In the genomic region with DNA sequence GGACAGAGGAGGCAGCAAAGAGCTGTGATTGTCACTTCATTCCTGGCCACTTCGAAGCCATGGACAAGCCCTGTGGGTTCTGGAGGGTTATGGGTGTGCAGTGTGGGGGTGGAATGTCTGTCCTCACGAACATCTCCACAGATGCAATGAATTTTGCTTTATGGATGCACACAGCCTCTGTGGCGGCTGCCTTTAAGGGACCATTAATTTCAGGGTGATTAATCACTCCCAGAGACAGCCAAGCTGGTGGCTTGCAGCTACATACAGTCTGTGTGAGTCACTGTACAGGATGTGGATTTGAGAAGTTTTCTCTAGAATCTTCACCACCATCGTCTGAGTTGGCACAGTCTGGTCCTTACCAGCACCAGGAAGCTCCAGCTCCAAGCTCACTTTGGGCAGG, we compare ENCODE assay signal across 19 mouse cellular contexts. TPM values are rescaled to one million over a fixed set of nuclear protein-coding genes. Genes with fewer than 3 reads are reported as not detected.
A peak's percentile ranks its signal among the peaks of the same experiment; 100 is the strongest.
DNase-seq lines count a peak whose midpoint lies in the region; ATAC-seq and TF ChIP-seq lines count a peak whose summit lies in the region.
"Had no signal": no experiment of that assay in that cellular context is flagged by ENCODE, and none has a peak within 500 bp of the region (broad histone marks: within the 10 kb centered on the region; RNA-seq: fewer than 3 reads in every experiment).

No protein-coding gene starts in this region.

- WGBS in kidney, embryonic 16.5 days, result 18% methylated on average over 4 of the region's 4 CpGs
- 45% methylated on average over 4 of the region's 4 CpGs for WGBS in neural tube, embryonic 14.5 days

- TF ChIP-seq POLR2A in embryonic fibroblast, embryonic 13.5 days (IDR thresholded peaks at IDR 0.05; ENCODE audit: low read depth, low read length), result no peak

- H3ac ChIP-seq in C2C12 (ENCODE audit: control insufficient read depth, insufficient read length, low read depth), result no peak overlapping the region

- H3K27ac ChIP-seq in kidney, embryonic 16.5 days (ENCODE audit: low read length), result no peak overlapping the region
- peak overlapping the region; percentile 93 for H3K27ac ChIP-seq in embryonic fibroblast, embryonic 13.5 days (ENCODE audit: insufficient read depth, low read length)
- H3K27ac ChIP-seq in neural tube, embryonic 14.5 days (ENCODE audit: low read depth, low read length), result no peak overlapping the region
- H3K27ac ChIP-seq: embryonic facial prominence, embryonic 12.5 days; limb, embryonic 15.5 days had no signal

- no peaks in the 10 kb centered on the region for H3K36me3 ChIP-seq in kidney, embryonic 16.5 days (ENCODE audit: insufficient read depth, low read length)
- H3K36me3 ChIP-seq in C2C12 (ENCODE audit: control insufficient read depth, insufficient read depth), result no peaks in the 10 kb centered on the region
- no peaks in the 10 kb centered on the region for H3K36me3 ChIP-seq in neural tube, embryonic 14.5 days (ENCODE audit: control insufficient read depth, insufficient read depth, low read length)
- H3K36me3 ChIP-seq: embryonic facial prominence, embryonic 12.5 days; limb, embryonic 15.5 days had no signal

- H3K4me3 ChIP-seq in kidney, embryonic 16.5 days (ENCODE audit: low read length), result no peak overlapping the region
- no peak overlapping the region for H3K4me3 ChIP-seq in C2C12 (ENCODE audit: insufficient read depth, poor library complexity, severe bottlenecking)
- no peak overlapping the region for H3K4me3 ChIP-seq in embryonic fibroblast, embryonic 13.5 days (ENCODE audit: insufficient read depth, low read length)
- no peak overlapping the region for H3K4me3 ChIP-seq in neural tube, embryonic 14.5 days (ENCODE audit: low read depth, low read length)
- H3K4me3 ChIP-seq: embryonic facial prominence, embryonic 12.5 days; limb, embryonic 15.5 days had no signal

- ATAC-seq in kidney, embryonic 16.5 days (ENCODE audit: low FRiP score, low TSS enrichment), result peak; percentile 94
- peak; percentile 88 for ATAC-seq in neural tube, embryonic 14.5 days (ENCODE audit: low read depth)
- ATAC-seq in inflammation-experienced regulatory T-cells, adult 6 months, result no peak
- ATAC-seq: activated CD4-positive, CD25-positive, alpha-beta regulatory T cell, adult 4 months; forebrain, postnatal 0 days had no signal

- TF ChIP-seq CTCF in C2C12 (IDR thresholded peaks at IDR 0.05; ENCODE audit: control insufficient read depth, insufficient read depth, insufficient read length), result no peak
- TF ChIP-seq CTCF in embryonic fibroblast, embryonic 13.5 days (IDR thresholded peaks at IDR 0.05; ENCODE audit: borderline replicate concordance, insufficient read depth, low read length), result no peak

- DNase-seq in kidney, adult 11 months, result no peak
- DNase-seq in gastrocnemius, postnatal 10 days, result no peak
- DNase-seq: adrenal gland, postnatal 14 days; cerebellum, adult 2 months; forebrain, postnatal 0 days; heart, adult 18-20 months; kidney, postnatal 36 days; thymus, adult 18-20 months had no signal

- H3K4me2 ChIP-seq in kidney, embryonic 16.5 days (replicated peaks; ENCODE audit: low read depth, low read length), result no peak overlapping the region
- no peak overlapping the region for H3K4me2 ChIP-seq in neural tube, embryonic 14.5 days (ENCODE audit: low read depth, low read length)
- H3K4me2 ChIP-seq: embryonic facial prominence, embryonic 12.5 days; limb, embryonic 15.5 days had no signal

- no peaks in the 10 kb centered on the region for H3K27me3 ChIP-seq in kidney, embryonic 16.5 days (ENCODE audit: insufficient read depth, low read length)
- H3K27me3 ChIP-seq in C2C12 (ENCODE audit: control insufficient read depth, insufficient read depth, insufficient read length), result no peaks in the 10 kb centered on the region
- H3K27me3 ChIP-seq in neural tube, embryonic 14.5 days (ENCODE audit: control insufficient read depth, insufficient read depth, low read length), result no peaks in the 10 kb centered on the region
- H3K27me3 ChIP-seq: CH12.LX; embryonic facial prominence, embryonic 12.5 days; limb, embryonic 15.5 days had no signal

- H3K9me3 ChIP-seq in kidney, embryonic 16.5 days (ENCODE audit: low read length), result no peaks in the 10 kb centered on the region
- no peaks in the 10 kb centered on the region for H3K9me3 ChIP-seq in neural tube, embryonic 14.5 days (ENCODE audit: control insufficient read depth, low read length)
- H3K9me3 ChIP-seq: embryonic facial prominence, embryonic 12.5 days; limb, embryonic 15.5 days had no signal

- peaks cover 29% of the 10 kb centered on the region for H3K79me2 ChIP-seq in C2C12 (ENCODE audit: control insufficient read depth, insufficient read depth)

- no peak overlapping the region for H3K9ac ChIP-seq in kidney, embryonic 16.5 days (replicated peaks; ENCODE audit: low read length)
- H3K9ac ChIP-seq in neural tube, embryonic 14.5 days (replicated peaks; ENCODE audit: low read depth, low read length), result no peak overlapping the region
- H3K9ac ChIP-seq: embryonic facial prominence, embryonic 12.5 days; forebrain, postnatal 0 days; limb, embryonic 15.5 days had no signal

- H3K79me3 ChIP-seq in C2C12 (ENCODE audit: low read depth), result peaks cover 15% of the 10 kb centered on the region

- H3K4me1 ChIP-seq in kidney, embryonic 16.5 days (ENCODE audit: insufficient read depth, low read length), result 0 out of 2 replicates have a peak, but pooled peaks cover 4% of the 10 kb centered on the region
- peaks cover 21% of the 10 kb centered on the region for H3K4me1 ChIP-seq in embryonic fibroblast, embryonic 13.5 days (ENCODE audit: control insufficient read depth, insufficient read depth, low read length)
- no peaks in the 10 kb centered on the region for H3K4me1 ChIP-seq in neural tube, embryonic 14.5 days (ENCODE audit: control insufficient read depth, insufficient read depth, low read length)
- H3K4me1 ChIP-seq: embryonic facial prominence, embryonic 12.5 days; limb, embryonic 15.5 days had no signal

TF ChIP-seq in C2C12, 6 proteins besides CTCF, POLR2A, EP300 and RAD21:
- TF ChIP-seq FOSL1 (IDR thresholded peaks at IDR 0.05; ENCODE audit: insufficient read depth, low read length, poor library complexity, severe bottlenecking) (peak; percentile 66), MYOD1 (IDR thresholded peaks at IDR 0.05; ENCODE audit: control insufficient read depth, insufficient read length, low read depth) (peak; percentile 20), MAX (IDR thresholded peaks at IDR 0.05) (no peak), USF1 (IDR thresholded peaks at IDR 0.05; ENCODE audit: low read depth) (no peak)

RNA-seq across cellular contexts. Expression of a gene that starts 17.9 kb away (rescaled TPM):
- polyA plus RNA-seq in kidney, embryonic 16.5 days (2015; fragmentation: Nextera tagmentation; extraction: Ambion mirVana), result 0.22 and 0.31 TPM in 2 replicates
- polyA plus RNA-seq in C2C12 (2012; fragmentation: generic; extraction: Trizol), result 15.0 TPM
- polyA plus RNA-seq in embryonic fibroblast, embryonic 13.5 days (2011; ENCODE audit: insufficient read length, low read depth, missing spikeins), result 37.2 and 59.1 TPM in 2 replicates
- polyA plus RNA-seq in neural tube, embryonic 14.5 days (2014; fragmentation: Nextera tagmentation; extraction: Ambion mirVana), result 3.9 and 5.9 TPM in 2 replicates
- under 1 TPM; 0.59 to 0.65 TPM for total RNA-seq in gastrocnemius, postnatal 10 days (2021)
- polyA plus RNA-seq in inflammation-experienced regulatory T-cells, adult 6 months (2017; shearing (Covaris generic)), result not detected
- total RNA-seq: monocyte, adult 5-6 weeks had no signal
- polyA plus RNA-seq: heart, postnatal 0 days had no signal

RNA-seq across cellular contexts. Expression of a gene that starts 59.9 kb away (rescaled TPM):
- polyA plus RNA-seq in kidney, embryonic 16.5 days (2015; fragmentation: Nextera tagmentation; extraction: Ambion mirVana), result 14.9 and 17.7 TPM in 2 replicates
- 22.2 TPM for polyA plus RNA-seq in C2C12 (2012; fragmentation: generic; extraction: Trizol)
- 41.5 and 45.2 TPM in 2 replicates for polyA plus RNA-seq in embryonic fibroblast, embryonic 13.5 days (2011; ENCODE audit: insufficient read length, low read depth, missing spikeins)
- polyA plus RNA-seq in neural tube, embryonic 14.5 days (2014; fragmentation: Nextera tagmentation; extraction: Ambion mirVana), result 10.0 and 10.7 TPM in 2 replicates
- total RNA-seq in gastrocnemius, postnatal 10 days (2021), result 1 to 10 TPM; 2.6 to 3.1 TPM
- 1 to 10 TPM; 7.9 to 9.8 (median 9.6) TPM for polyA plus RNA-seq in inflammation-experienced regulatory T-cells, adult 6 months (2017; shearing (Covaris generic))
